Mouse (Mus musculus): Measurements from ENCODE around the gene A4gnt. TPM values are rescaled to one million over a fixed set of nuclear protein-coding genes. Genes with fewer than 3 reads are reported as not detected.
"Not testable (repeated sequence)": the region's sequence is repeated elsewhere in the genome, so short reads cannot be mapped to it uniquely, and the experiment has no call there.

Gene A4gnt
- not detected in 2 replicates for polyA plus RNA-seq (2016; fragmentation: Nextera tagmentation; extraction: Ambion mirVana)

DNA sequence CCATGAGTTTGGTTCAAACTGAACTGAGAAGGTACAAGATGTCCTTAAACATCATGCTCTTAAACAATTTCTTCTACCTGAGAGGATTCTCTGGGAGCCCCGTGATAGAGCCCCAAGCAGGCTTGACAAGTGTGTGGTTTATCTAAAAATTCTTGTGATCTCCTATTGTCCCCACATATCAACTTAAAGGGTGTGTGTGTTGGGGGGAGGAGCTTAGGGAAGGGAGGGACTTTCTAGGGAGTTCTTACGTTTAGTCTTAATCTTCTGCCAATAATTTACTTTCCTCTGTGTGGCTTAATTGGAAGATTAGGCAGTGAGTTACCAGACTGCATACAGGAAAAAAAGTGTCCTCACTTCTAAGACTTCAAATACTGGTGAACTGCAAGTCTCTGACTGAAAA, at the start of gene A4gnt:
Gene A4gnt (plus strand): TSS at position 301 of the 400 bp plus-strand sequence.
- no peak within 1 kb of the TSS for H3K27ac ChIP-seq
- no peak within 1 kb of the TSS for H3K4me3 ChIP-seq
- no peaks in the 10 kb centered on the region for H3K4me1 ChIP-seq
- no peak within 1 kb of the TSS for H3K9ac ChIP-seq
- no peak within 1 kb of the TSS for H3K4me2 ChIP-seq (replicated peaks)
- H3K9me3 ChIP-seq: no peaks in the 10 kb centered on the region
- no peaks in the 10 kb centered on the region for H3K27me3 ChIP-seq
- H3K36me3 ChIP-seq: no peaks in the 10 kb centered on the region
- 47% methylated on average over 2 of the region's 2 CpGs for WGBS
- ATAC-seq (ENCODE audit: insufficient number of reproducible peaks, insufficient read depth, low FRiP score, low TSS enrichment): no peak

DNA sequence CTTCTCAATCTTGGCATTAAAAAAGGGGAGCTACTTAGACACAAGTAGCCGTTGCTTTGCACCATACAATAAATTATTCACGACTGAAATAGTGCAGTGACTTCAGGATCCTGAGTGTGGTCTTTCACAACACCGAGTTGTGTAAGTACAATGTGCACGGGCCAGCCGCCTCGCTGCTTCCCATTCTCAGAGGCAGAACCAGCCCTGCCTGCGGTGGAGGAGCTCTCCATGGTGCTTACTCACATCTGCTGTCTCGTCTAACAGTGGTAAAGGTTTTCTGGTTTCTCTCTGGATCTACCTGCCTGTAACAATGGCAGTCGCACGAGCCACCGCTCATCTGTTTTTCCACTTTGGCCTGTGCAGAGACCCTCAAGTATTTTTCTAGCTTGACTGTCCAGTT, 48.6 kb upstream of the A4gnt start:
- no peak overlapping the region for H3K4me3 ChIP-seq
- no peaks in the 10 kb centered on the region for H3K27me3 ChIP-seq
- no peaks in the 10 kb centered on the region for H3K9me3 ChIP-seq
- H3K9ac ChIP-seq: no peak overlapping the region
- ATAC-seq (ENCODE audit: insufficient number of reproducible peaks, insufficient read depth, low FRiP score, low TSS enrichment): no peak
- no peak overlapping the region for H3K4me2 ChIP-seq (replicated peaks)
- H3K4me1 ChIP-seq: peaks cover 6% of the 10 kb centered on the region
- H3K36me3 ChIP-seq: no peaks in the 10 kb centered on the region
- 28% methylated on average over 11 of the region's 11 CpGs for WGBS
- no peak overlapping the region for H3K27ac ChIP-seq

DNA sequence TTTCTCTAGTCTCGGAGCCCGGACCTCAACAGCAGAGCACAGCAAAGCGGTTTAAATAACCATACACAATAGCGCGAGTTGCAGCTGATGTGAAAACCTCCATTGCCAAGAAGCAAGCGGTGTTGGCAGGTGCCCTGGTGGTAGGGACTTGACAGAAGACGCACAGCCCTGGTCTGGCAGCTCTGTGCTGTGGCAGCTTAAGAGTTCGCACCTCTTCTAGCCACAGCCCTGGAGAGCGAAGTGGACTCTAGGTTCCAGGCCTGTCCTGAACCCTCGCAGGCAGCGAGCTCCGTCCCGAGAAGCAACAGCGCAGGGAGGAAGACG, 44.3 kb upstream of the A4gnt start:
- Histone ChIP-seq H3K36me3 (no peaks in the 10 kb centered on the region), H3K4me1 (peaks cover 11% of the 10 kb centered on the region), H3K4me3 (peak overlapping the region; percentile 79), H3K4me2 (replicated peaks) (peak overlapping the region; percentile 93), H3K27ac (peak overlapping the region; percentile 95), H3K9me3 (no peaks in the 10 kb centered on the region), H3K9ac (peak overlapping the region; percentile 78), H3K27me3 (0 out of 2 replicates have a peak, but pooled peaks cover 2% of the 10 kb centered on the region)
- ATAC-seq (ENCODE audit: insufficient number of reproducible peaks, insufficient read depth, low FRiP score, low TSS enrichment): peak; percentile 32; the same call in 1 of the 2 replicates
- 2% methylated on average over 15 of the region's 15 CpGs for WGBS

DNA sequence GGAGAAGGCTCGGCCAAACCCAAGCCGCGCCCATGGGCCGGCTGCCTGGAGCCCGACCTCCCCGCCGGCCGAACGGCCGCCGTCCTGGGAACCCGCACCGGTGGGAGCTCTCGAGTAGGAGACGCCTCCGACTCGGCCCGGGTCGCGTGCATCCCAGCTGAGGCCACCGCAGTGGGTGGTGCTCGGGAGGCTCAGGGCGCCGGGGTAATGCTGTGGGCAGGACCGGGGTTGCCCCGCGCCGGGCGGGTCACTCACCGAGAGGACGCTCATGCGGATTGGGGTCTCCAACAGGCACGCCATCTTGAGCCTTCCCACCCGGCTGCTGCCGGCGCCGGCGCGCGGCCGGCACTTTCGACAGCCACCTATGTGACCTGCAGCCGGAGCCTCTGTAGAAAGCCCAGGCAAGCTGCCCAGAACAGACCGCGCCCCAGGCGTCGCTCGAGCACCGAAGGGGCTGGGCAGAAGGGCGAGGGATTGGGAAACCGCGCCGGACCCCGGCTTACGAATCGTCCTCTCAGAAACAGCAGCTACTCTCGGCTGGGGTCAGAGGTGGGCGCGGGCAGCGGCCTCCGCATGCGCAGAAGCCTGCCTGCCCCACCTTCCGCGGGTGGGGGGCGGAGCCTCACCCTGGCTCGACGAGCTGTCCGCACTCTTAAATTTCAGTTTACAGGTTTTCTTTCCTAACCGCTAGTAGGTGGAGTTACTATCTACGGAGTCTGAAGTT, 43.8 kb upstream of the A4gnt start, which contains the start of gene Armc8:
Gene Armc8 (minus strand): TSS at position 553 of the 724 bp plus-strand sequence.
- peak within 1 kb of the TSS; percentile 93 for H3K4me2 ChIP-seq (replicated peaks)
- 0 out of 2 replicates have a peak, but pooled peaks cover 2% of the 10 kb centered on the region for H3K27me3 ChIP-seq
- H3K4me1 ChIP-seq: peaks cover 11% of the 10 kb centered on the region
- peak within 1 kb of the TSS; percentile 95 for H3K27ac ChIP-seq
- peak; percentile 94 for ATAC-seq (ENCODE audit: insufficient number of reproducible peaks, insufficient read depth, low FRiP score, low TSS enrichment)
- peak within 1 kb of the TSS; percentile 79 for H3K4me3 ChIP-seq
- peak within 1 kb of the TSS; percentile 78 for H3K9ac ChIP-seq
- no peaks in the 10 kb centered on the region for H3K9me3 ChIP-seq
- under 1% methylated on average over 70 of the region's 70 CpGs for WGBS
- no peaks in the 10 kb centered on the region for H3K36me3 ChIP-seq

DNA sequence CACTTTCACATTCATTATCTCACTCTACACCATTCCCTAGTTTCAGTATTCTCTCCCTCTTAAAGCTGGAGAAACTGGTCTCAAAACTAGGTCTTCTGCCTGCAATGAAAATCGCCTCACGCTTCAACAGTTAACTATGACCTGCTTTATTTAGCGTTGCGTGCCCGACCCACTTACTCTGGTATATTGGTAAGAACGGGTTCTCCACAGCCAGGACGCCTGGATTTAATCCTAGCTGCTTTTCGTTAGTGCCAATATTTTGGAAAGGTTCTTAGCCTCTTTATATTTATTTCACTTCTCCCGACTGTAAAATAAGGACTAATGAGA, 43.3 kb upstream of the A4gnt start:
- WGBS: 2% methylated on average over 9 of the region's 9 CpGs
- Histone ChIP-seq H3K36me3 (no peaks in the 10 kb centered on the region), H3K27me3 (0 out of 2 replicates have a peak, but pooled peaks cover 2% of the 10 kb centered on the region), H3K4me3 (peak overlapping the region; percentile 79), H3K9ac (peak overlapping the region; percentile 78), H3K9me3 (no peaks in the 10 kb centered on the region), H3K4me2 (replicated peaks) (peak overlapping the region; percentile 93), H3K27ac (peak overlapping the region; percentile 95), H3K4me1 (peaks cover 11% of the 10 kb centered on the region)
- ATAC-seq (ENCODE audit: insufficient number of reproducible peaks, insufficient read depth, low FRiP score, low TSS enrichment): peak; percentile 47

DNA sequence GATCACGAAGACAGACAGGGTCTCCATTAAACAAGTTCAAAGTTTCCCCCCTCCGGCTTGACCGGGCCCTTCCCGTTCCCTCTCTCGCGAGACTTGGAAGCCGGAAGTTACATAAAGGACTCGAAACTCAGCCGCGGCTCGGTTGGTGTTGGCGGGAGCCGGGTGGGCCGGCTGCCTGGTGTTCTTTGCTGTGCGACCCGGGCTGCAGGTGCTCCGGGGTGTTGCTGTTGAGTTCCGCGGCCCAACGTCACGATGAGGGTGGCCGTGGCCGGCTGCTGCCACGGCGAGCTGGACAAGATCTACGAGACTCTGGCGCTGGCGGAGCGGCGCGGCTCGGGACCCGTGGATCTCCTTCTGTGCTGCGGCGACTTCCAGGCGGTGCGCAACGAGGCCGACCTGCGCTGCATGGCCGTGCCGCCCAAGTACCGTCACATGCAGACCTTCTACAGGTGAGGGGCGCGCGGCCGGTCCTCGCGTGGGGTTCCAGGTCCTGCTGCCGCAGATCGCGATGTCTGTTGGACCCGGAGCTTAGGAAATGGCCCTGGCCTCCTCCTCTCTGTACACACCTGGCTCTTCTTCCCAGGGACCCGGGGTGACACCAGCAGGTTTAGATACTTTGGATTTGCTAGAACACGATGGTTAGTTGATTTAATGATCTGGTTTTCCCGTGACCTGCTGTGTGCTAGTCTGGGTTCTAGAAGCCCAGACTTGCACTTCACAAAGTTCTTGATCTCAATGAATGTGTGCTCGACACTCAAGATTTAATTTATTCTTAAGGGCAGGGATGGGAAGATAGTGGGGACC, 36.4 kb upstream of the A4gnt start, which contains the start of gene Dbr1:
Gene Dbr1 (plus strand): TSS at position 123 of the 804 bp plus-strand sequence.
- H3K4me2 ChIP-seq (replicated peaks): peak within 1 kb of the TSS; percentile 71
- H3K27ac ChIP-seq: peak within 1 kb of the TSS; percentile 83
- peaks cover 8% of the 10 kb centered on the region; the same call in 1 of the 2 replicates for H3K4me1 ChIP-seq
- H3K27me3 ChIP-seq: 0 out of 2 replicates have a peak, but pooled peaks cover 2% of the 10 kb centered on the region
- H3K36me3 ChIP-seq: peaks cover 15% of the 10 kb centered on the region
- peak; percentile 80 for ATAC-seq (ENCODE audit: insufficient number of reproducible peaks, insufficient read depth, low FRiP score, low TSS enrichment)
- H3K9me3 ChIP-seq: no peaks in the 10 kb centered on the region
- peak within 1 kb of the TSS; percentile 96 for H3K4me3 ChIP-seq
- under 1% methylated on average over 57 of the region's 57 CpGs for WGBS
- peak within 1 kb of the TSS; percentile 93 for H3K9ac ChIP-seq

DNA sequence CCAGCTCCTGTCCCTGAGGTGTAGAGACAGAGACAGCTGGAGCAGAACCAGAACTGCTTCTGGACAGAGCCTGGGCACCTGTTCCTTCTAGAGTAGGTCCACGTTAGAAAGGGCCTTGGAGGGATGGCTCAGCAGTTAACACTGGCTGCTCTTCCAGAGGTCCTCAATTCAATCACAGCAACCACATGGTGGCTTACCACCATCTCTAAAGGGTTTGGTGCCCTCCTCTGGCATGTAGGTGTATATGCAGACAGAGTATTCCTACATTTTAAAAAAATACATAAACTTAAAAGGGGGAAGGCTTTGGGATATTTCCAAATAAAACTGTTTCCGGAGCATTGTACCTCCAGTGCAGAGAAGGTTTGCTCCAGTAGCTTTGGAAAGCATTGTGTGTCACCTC, 31.6 kb upstream of the A4gnt start:
- Histone ChIP-seq H3K36me3 (peaks cover 52% of the 10 kb centered on the region), H3K9me3 (no peaks in the 10 kb centered on the region), H3K4me1 (peaks cover 8% of the 10 kb centered on the region; the same call in 1 of the 2 replicates), H3K4me2 (replicated peaks) (no peak overlapping the region), H3K27ac (no peak overlapping the region), H3K9ac (no peak overlapping the region), H3K27me3 (no peaks in the 10 kb centered on the region), H3K4me3 (no peak overlapping the region)
- WGBS: 53% methylated on average over 2 of the region's 2 CpGs
- ATAC-seq (ENCODE audit: insufficient number of reproducible peaks, insufficient read depth, low FRiP score, low TSS enrichment): no peak

DNA sequence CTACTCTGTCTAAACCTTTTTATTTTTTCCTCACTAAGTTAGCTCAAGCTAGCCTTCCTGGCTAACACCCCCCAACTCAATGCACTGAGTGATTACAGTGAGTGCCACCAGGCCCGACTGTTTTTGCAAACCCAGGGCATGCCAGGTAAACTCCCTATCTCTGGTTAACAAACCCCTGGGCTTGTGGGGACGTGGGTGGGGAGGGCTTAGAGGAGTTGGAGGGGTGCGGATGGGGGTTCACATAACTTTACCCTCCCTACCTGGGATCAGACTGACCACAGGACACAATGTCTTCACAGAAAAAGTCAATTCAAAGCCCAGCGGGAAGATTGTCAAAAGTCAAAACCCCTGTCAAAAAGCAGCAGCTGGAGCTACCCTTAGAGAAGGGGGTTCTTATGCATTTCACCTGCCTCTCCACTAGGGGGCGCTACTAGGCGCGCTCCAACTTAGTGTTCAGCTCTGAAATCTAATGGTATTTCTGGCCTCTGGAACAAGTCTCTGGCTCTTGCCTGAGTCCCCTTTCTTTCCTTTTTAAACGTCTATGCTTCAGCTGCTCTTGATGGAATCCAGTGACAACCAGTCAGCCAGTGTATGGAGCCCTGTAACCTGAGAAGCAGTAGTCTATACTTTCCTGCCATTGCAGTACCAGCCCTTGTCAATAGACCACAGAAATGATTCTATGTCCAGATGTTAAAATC, 24.6 kb upstream of the A4gnt start:
- Histone ChIP-seq H3K4me3 (no peak overlapping the region), H3K36me3 (peaks cover 23% of the 10 kb centered on the region), H3K27me3 (no peaks in the 10 kb centered on the region), H3K9me3 (no peaks in the 10 kb centered on the region), H3K27ac (no peak overlapping the region), H3K4me2 (replicated peaks) (no peak overlapping the region), H3K4me1 (no peaks in the 10 kb centered on the region), H3K9ac (no peak overlapping the region)
- WGBS: 26% methylated on average over 8 of the region's 8 CpGs
- ATAC-seq (ENCODE audit: insufficient number of reproducible peaks, insufficient read depth, low FRiP score, low TSS enrichment): no peak

DNA sequence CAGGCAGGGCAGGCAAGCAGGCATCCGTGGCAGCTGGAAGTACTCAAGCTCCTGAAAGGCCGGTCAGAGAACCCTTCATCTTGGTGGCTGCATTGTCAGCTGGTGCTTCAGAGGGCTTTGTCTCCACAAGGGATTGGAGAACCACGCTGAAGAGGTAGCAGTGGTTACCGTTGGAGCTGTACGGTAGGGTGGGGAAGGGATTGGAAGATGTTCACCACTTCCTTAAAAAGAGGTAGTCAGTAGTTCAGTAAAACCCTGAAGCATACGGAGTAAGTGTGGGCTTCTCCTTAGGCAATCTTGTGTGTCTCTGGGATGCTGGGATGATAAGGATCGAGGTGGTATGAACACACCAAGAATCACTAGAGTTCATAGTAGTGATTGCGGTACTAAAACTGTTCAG, 21.2 kb upstream of the A4gnt start:
- H3K9ac ChIP-seq: no peak overlapping the region
- H3K36me3 ChIP-seq: no peaks in the 10 kb centered on the region
- no peaks in the 10 kb centered on the region for H3K27me3 ChIP-seq
- no peak for ATAC-seq (ENCODE audit: insufficient number of reproducible peaks, insufficient read depth, low FRiP score, low TSS enrichment)
- H3K4me2 ChIP-seq (replicated peaks): no peak overlapping the region
- WGBS: 77% methylated on average over 8 of the region's 8 CpGs
- H3K4me1 ChIP-seq: no peaks in the 10 kb centered on the region
- H3K27ac ChIP-seq: no peak overlapping the region
- H3K4me3 ChIP-seq: no peak overlapping the region
- H3K9me3 ChIP-seq: no peaks in the 10 kb centered on the region

DNA sequence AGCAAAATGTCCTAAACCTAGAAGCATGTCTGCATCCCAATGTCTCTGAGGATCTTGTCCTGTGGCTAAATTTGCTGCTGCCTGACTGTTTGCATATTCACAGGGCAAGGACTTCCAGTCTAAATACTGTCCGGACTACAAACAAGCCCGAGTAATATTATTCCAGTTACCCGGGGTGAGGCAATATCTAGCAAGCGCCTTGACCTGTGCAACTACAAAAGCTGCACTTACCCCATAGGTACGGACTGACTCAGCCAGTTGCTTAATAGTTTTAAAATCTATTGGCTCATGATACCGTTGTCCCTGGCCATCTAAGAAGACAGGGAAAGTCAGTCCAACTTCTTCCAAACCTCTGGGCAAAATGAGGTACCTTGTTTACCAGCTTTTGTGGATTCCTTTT, 13.2 kb upstream of the A4gnt start:
- H3K9me3 ChIP-seq; H3K36me3 ChIP-seq; H3K9ac ChIP-seq; H3K4me3 ChIP-seq; ATAC-seq (ENCODE audit: insufficient number of reproducible peaks, insufficient read depth, low FRiP score, low TSS enrichment); H3K4me1 ChIP-seq; H3K27me3 ChIP-seq; H3K27ac ChIP-seq; H3K4me2 ChIP-seq (replicated peaks): not testable (repeated sequence)
- WGBS: 92% methylated on average over 6 of the region's 6 CpGs

DNA sequence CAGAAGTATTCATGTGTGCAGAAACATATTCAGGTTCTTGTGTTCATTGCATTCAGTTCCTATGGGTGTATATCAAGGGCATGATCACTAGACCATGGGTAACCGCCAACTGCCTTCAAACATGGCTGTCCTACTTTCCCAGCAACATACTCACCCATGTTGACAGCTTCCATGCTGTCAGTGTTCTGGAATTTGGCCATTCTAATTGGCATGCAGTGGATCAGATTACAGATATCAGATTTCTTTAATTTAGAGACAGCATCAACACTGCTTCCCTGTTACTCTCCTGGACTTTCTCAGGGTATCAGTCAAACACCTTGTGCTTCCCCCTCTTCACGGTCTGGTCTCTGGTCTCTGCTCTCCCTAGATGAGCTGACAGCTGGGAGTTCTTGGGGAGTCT, 8.7 kb upstream of the A4gnt start:
- no peaks in the 10 kb centered on the region for H3K9me3 ChIP-seq
- no peaks in the 10 kb centered on the region for H3K36me3 ChIP-seq
- no peak overlapping the region for H3K27ac ChIP-seq
- H3K4me2 ChIP-seq (replicated peaks): no peak overlapping the region
- no peaks in the 10 kb centered on the region for H3K27me3 ChIP-seq
- H3K4me1 ChIP-seq: no peaks in the 10 kb centered on the region
- 50% methylated on average over 2 of the region's 2 CpGs for WGBS
- no peak for ATAC-seq (ENCODE audit: insufficient number of reproducible peaks, insufficient read depth, low FRiP score, low TSS enrichment)
- H3K4me3 ChIP-seq: no peak overlapping the region
- H3K9ac ChIP-seq: no peak overlapping the region

Measured in embryonic facial prominence, embryonic 12.5 days (tissue).